Mouse (Mus musculus) hindbrain, embryonic 11.5 days (tissue): Measurements from ENCODE around the gene Zfp524. TPM values are rescaled to one million over a fixed set of nuclear protein-coding genes. Genes with fewer than 3 reads are reported as not detected.

Experiments
- ATAC-seq: fragments of 200-750 bp; cut with Nextera tagmentation; 2 replicates; pipeline ENCODE4 v1.8.0; 2017; ENCODE audit warnings: mild to moderate bottlenecking, moderate TSS enrichment, moderate library complexity; ENCODE audit not compliant: low FRiP score
- DNase-seq: peaks from one replicate; pipeline ENCODE4 v3.0.0-alpha.2; 2015; ENCODE audit warnings: low spot score
- H3K27ac ChIP-seq: fragments of 300-500 bp; sonication (generic); 2 replicates; pipeline ENCODE4 v1.5.1; 2014; ENCODE audit warnings: mild to moderate bottlenecking, low read depth, low read length
- H3K27me3 ChIP-seq: fragments of 300-500 bp; sonication (generic); 2 replicates; pipeline ENCODE4 v1.6.1; 2014; ENCODE audit warnings: mild to moderate bottlenecking, low read length, moderate library complexity, mixed read lengths; ENCODE audit not compliant: control insufficient read depth, insufficient read depth
- H3K36me3 ChIP-seq: fragments of 300-500 bp; sonication (generic); 2 replicates; pipeline ENCODE4 v1.6.1; 2014; ENCODE audit warnings: mild to moderate bottlenecking, low read length, moderate library complexity, mixed read lengths; ENCODE audit not compliant: control insufficient read depth, insufficient read depth
- H3K4me1 ChIP-seq: fragments of 300-500 bp; sonication (generic); replicated peaks from 2 replicates; pipeline ENCODE4 v1.6.1; 2014; ENCODE audit warnings: low read length, mixed read lengths; ENCODE audit not compliant: control insufficient read depth, insufficient read depth
- H3K4me2 ChIP-seq: fragments of 300-500 bp; sonication (generic); replicated peaks from 2 replicates; pipeline ENCODE4 v1.6.1; 2014; ENCODE audit warnings: mild to moderate bottlenecking, low read depth, low read length
- H3K4me3 ChIP-seq: fragments of 300-500 bp; sonication (generic); 2 replicates; pipeline ENCODE4 v1.5.1; 2014; ENCODE audit warnings: low read depth, low read length
- H3K9ac ChIP-seq: fragments of 300-500 bp; sonication (generic); 2 replicates; pipeline ENCODE4 v1.6.1; 2014; ENCODE audit warnings: low read depth, low read length
- H3K9me3 ChIP-seq: fragments of 300-500 bp; sonication (generic); 2 replicates; pipeline ENCODE4 v1.6.1; 2016; ENCODE audit warnings: low read length; ENCODE audit not compliant: control insufficient read depth
- WGBS: fragments of 180-500 bp; shearing (Covaris S2); extraction: QIAGEN DNeasy Blood & Tissue Kit; methylation state at CpG from one replicate; pipeline ENCODE4 v1.1.7; 2014; 5-methylcytosine and 5-hydroxymethylcytosine counted together
- polyA plus RNA-seq: library from polyadenylated mRNA; unstranded; fragments of >200 nt; fragmentation: Nextera tagmentation; extraction: Ambion mirVana; gene quantifications from 2 replicates; pipeline ENCODE4 v1.2.1, GENCODE M21; 2014

Zfp524 gene
- polyA plus RNA-seq, 1 experiment from 2014 or later = 10.6 TPM

DNA sequence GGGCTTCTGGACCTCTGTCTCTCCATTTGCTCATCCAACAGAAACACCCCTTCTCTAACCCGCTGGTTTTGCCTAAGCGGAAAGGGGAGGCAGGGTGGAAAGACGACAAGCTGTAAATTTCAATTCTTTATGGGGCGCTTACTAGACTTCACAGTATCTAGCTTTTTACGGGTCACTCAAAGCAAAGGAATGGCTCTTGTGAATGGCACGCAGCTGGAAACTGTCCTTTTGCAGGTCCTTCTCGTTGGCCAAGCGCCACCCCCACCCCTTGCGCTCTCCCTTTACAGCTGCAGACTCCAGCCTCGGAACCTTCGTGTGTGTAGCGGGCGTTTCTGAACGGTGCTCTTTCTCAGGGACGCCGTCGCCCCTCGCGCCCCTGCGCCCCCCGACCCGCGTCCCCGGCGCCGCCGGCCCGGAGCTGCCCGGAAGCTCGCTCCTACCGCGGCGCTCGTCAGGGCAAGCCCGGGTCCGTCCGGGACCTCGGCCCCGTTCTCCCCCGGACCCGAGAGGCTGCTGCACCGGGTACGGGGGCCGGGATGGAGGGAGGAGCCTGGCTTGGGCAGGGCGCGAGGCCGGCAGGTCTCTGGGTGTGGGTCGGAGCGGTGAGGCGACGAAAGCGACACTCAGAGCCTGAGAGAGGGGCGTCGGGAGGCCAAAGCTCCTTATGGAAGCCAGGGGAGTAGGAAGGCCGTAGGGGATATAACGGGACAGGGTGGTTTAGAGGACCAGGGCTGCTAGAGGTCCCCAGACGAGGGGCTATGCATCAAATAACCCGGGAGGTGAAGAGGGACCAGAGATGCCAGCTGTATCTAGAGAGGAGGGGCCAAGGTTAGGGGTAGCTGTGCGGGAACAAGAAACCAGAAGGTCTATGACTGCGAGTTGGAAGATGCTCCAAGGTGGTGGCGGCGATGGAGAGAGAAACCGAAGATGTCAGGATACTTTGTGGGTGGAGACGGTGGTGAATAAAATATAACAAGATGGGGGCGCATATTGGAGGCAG is 37.3 kb downstream of the Zfp524 start, which contains the start of gene Zfp580:
Gene Zfp580 (plus strand): TSS at position 346 of the 1,000 bp plus-strand sequence.
- H3K9me3 ChIP-seq = no peaks in the 10 kb centered on the region
- peaks cover 44% of the 10 kb centered on the region for H3K27me3 ChIP-seq
- H3K4me3 ChIP-seq = peak within 1 kb of the TSS; percentile 76
- WGBS = 1% methylated on average over 43 of the region's 65 CpGs
- peak within 1 kb of the TSS; percentile 85 for H3K4me2 ChIP-seq
- H3K27ac ChIP-seq = peak within 1 kb of the TSS; percentile 79
- peaks cover 14% of the 10 kb centered on the region for H3K4me1 ChIP-seq
- ATAC-seq (peak; percentile 85), DNase-seq (peak; percentile 91)
- no peaks in the 10 kb centered on the region for H3K36me3 ChIP-seq
- H3K9ac ChIP-seq = peak within 1 kb of the TSS; percentile 90

DNA sequence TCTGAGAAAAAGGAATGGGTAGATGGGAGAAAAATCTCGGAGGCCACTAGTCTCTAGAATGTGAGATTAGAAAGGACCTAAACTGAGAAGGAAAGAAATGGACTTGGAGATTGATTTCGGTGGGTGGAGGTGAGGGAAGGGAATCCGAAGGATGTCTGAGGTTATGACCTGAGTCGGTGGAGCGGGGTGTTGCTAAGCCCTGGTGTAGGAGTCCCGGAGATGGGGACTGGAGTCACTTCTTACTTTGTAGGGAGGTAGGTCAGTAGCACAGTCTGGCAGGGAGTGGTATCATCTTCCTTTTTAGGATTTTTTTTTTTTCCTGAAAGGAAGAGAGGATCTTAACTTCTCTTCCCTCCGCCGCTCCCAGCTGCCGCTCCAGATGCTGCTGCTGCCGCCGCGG is 38.2 kb downstream of the Zfp524 start:
- H3K4me2 ChIP-seq = peak overlapping the region; percentile 85
- H3K36me3 ChIP-seq = no peaks in the 10 kb centered on the region
- peak overlapping the region; percentile 76 for H3K4me3 ChIP-seq
- DNase-seq (peak; percentile 36), ATAC-seq (no peak)
- peaks cover 54% of the 10 kb centered on the region for H3K27me3 ChIP-seq
- H3K4me1 ChIP-seq = peaks cover 20% of the 10 kb centered on the region
- H3K9ac ChIP-seq = no peak overlapping the region; the same call in 1 of the 2 replicates
- no peak overlapping the region for H3K27ac ChIP-seq
- 3% methylated on average over 12 of the region's 12 CpGs for WGBS
- H3K9me3 ChIP-seq = no peaks in the 10 kb centered on the region

DNA sequence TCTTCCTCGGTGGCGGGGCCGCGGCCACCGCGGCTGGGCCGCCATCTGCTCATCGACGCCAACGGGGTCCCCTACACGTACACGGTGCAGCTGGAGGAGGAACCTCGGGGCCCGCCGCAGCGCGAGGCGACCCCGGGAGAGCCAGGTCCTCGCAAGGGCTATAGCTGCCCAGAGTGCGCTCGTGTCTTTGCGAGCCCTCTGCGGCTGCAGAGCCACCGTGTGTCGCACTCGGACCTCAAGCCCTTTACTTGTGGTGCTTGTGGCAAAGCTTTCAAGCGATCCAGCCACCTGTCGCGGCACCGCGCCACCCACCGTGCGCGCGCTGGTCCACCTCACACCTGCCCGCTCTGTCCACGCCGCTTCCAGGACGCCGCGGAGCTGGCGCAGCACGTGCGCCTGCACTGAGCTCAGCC is 38.7 kb downstream of the Zfp524 start:
- Histone ChIP-seq H3K4me3 (peak overlapping the region; percentile 76), H3K4me1 (peaks cover 20% of the 10 kb centered on the region), H3K9me3 (no peaks in the 10 kb centered on the region), H3K27me3 (peaks cover 59% of the 10 kb centered on the region), H3K36me3 (no peaks in the 10 kb centered on the region), H3K9ac (peak overlapping the region; percentile 35), H3K27ac (no peak overlapping the region), H3K4me2 (peak overlapping the region; percentile 85)
- WGBS = 3% methylated on average over 45 of the region's 45 CpGs
- no peak for ATAC-seq
- no peak for DNase-seq

DNA sequence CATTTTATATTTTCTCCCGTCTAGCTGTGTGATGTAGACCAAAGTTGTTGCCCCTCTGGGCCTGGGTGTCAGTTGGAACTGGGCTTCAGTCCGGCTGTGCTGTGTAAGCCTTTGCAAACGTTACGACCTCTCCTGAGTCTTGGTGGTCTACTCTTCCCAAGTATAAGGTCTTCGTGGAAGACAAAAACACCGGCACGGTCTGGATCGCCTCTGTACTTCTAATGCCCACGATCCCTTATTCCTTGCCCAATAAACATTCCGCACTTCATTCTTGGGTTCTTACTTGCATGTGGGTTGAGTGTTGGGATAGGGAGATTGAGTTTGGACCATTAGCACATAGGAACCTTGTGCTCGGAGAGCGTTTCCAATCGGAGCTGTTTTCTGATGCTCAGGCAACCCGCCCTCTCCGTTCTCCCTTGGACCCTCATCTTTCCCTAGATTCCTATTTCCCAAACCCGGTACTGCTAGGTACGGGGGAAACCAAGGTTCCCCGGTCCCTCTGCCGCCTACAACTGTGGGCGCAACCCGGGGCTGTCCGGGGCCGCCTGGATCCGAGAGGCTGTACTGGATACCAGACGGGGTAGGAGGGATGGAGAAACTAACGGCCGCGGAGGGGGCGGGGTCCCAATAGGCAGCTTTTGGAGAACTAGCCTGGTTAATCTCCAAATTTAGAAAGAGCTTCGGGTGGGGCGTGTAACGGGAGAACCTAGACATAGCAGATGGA is 39.4 kb downstream of the Zfp524 start:
- Histone ChIP-seq H3K36me3 (no peaks in the 10 kb centered on the region), H3K4me2 (peak overlapping the region; percentile 85), H3K4me1 (peaks cover 20% of the 10 kb centered on the region), H3K27me3 (peaks cover 61% of the 10 kb centered on the region), H3K9ac (0 out of 2 replicates have a peak overlapping the region, but pooled peaks have one; percentile 34), H3K27ac (no peak overlapping the region), H3K4me3 (peak overlapping the region; percentile 76), H3K9me3 (no peaks in the 10 kb centered on the region)
- DNase-seq (peak; percentile 34), ATAC-seq (no peak)
- WGBS = 8% methylated on average over 32 of the region's 32 CpGs

DNA sequence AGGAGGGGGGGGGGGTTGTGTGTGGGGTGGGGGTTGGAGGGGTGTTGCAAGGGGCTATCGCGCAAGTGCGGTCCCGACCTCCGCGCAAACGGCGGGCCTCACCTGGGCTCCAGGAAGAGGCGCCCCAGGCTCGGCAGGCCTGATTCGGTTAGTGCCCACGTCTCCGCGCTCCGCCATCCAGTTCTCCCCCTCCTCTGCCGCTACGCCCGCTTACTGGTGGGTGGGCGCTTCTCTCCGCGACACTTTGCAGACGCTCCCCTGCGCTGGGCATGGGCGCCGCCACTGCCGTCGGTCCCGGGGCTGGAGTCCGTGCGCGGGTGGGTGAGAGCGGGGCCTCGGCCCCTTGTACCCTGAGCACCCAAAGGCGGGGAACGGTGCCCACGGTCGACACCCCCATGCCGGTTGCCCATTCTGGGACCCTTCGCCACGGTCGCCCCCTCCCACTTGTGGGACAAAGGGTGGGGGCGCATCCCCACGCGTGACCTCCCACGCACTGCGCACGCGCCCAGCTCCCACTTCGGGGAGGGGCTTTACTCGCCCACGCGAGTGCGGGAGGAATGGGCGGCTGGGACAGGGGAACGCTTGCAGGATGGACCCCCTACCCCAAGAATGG is 42.5 kb downstream of the Zfp524 start:
- H3K27ac ChIP-seq = no peak overlapping the region
- no peaks in the 10 kb centered on the region for H3K9me3 ChIP-seq
- H3K4me1 ChIP-seq = peaks cover 20% of the 10 kb centered on the region
- ATAC-seq (no peak), DNase-seq (no peak)
- H3K27me3 ChIP-seq = peaks cover 61% of the 10 kb centered on the region
- no peaks in the 10 kb centered on the region for H3K36me3 ChIP-seq
- WGBS = 3% methylated on average over 43 of the region's 55 CpGs
- H3K9ac ChIP-seq = peak overlapping the region; percentile 56
- peak overlapping the region; percentile 61 for H3K4me2 ChIP-seq
- peak overlapping the region; percentile 40 for H3K4me3 ChIP-seq

DNA sequence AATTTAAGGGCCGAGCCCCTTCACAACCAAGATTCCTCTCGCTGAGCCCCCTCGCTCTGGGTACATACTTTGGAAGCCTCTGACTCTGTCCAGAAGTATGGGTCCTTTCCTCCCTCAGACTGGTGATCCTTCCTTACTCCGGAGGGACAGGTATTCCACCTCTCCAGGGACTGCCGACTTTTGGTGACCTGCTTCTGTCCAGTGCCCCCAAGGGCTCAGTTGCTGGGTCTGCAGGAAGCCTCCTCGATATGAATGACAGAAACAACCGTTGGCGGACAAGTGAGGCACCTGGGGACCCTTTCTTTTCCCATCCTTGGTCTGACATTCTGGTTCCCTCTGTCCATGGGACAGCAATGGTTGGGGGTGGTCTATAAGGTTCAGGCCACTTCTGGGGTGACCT is 43.2 kb downstream of the Zfp524 start:
- Histone ChIP-seq H3K27ac (no peak overlapping the region), H3K4me1 (peaks cover 20% of the 10 kb centered on the region), H3K36me3 (no peaks in the 10 kb centered on the region), H3K4me3 (0 out of 2 replicates have a peak overlapping the region, but pooled peaks have one; percentile 40), H3K9ac (no peak overlapping the region), H3K9me3 (no peaks in the 10 kb centered on the region), H3K4me2 (peak overlapping the region; percentile 61; the same call in 1 of the 2 replicates), H3K27me3 (peaks cover 58% of the 10 kb centered on the region)
- 38% methylated on average over 8 of the region's 8 CpGs for WGBS
- no peak for ATAC-seq
- DNase-seq = peak; percentile 21

DNA sequence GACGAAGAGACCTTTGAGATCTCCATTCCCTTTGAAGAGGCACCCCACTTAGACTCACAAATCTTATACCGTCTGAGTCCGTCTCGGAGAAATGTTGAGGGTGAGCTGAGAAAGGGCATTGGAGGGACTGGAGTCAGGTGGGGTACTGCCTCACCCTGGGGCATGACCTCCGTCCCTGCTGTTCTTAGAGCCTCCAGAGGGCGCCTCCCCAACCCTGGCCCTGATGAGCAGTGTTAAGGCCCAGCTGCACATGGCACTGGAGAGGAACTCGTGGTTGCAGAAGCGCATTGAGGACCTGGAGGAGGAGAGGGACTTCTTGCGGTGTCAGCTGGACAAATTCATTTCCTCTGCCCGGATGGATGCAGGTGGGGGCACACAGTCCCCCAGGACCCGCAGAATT is 43.6 kb downstream of the Zfp524 start:
- Histone ChIP-seq H3K9me3 (no peaks in the 10 kb centered on the region), H3K4me2 (no peak overlapping the region), H3K27me3 (peaks cover 54% of the 10 kb centered on the region), H3K9ac (no peak overlapping the region), H3K27ac (no peak overlapping the region), H3K36me3 (no peaks in the 10 kb centered on the region), H3K4me1 (peaks cover 17% of the 10 kb centered on the region), H3K4me3 (no peak overlapping the region)
- ATAC-seq = no peak
- no peak for DNase-seq
- WGBS = 34% methylated on average over 11 of the region's 11 CpGs

DNA sequence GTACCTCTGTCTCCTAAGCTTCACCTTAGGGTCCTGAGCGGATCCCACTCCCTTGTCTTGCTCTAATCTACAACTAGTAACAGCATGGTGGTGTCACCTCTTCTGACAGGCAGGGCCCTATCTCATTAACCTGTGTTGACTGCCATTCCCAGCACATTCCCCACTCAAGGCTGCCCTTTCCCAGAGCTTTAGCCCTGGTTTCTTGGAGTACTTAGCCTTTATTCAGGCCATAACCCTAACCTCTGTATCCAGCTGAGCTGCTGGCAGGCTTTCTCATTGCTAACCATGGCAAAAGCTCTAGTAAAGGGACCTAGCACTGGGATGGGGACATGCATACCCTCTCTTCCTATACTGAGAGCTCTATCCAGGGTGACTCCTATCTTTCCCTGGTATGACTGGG is 44.4 kb downstream of the Zfp524 start:
- H3K4me3 ChIP-seq = no peak overlapping the region
- no peaks in the 10 kb centered on the region for H3K9me3 ChIP-seq
- DNase-seq (no peak), ATAC-seq (no peak)
- no peak overlapping the region for H3K4me2 ChIP-seq
- H3K27me3 ChIP-seq = peaks cover 46% of the 10 kb centered on the region
- no peaks in the 10 kb centered on the region for H3K36me3 ChIP-seq
- peaks cover 10% of the 10 kb centered on the region; the same call in 1 of the 2 replicates for H3K4me1 ChIP-seq
- H3K27ac ChIP-seq = no peak overlapping the region
- WGBS = 100% methylated on average over 1 of the region's 1 CpGs
- H3K9ac ChIP-seq = no peak overlapping the region
